Mouse (Mus musculus) cerebellum, adult 2 months (tissue): ENCODE measurements around the gene Dzip1.

Source experiments
- CTCF ChIP-seq: fragments of 200-500 bp; IDR thresholded peaks from 2 replicates; pipeline ENCODE4 v1.5.1; 2011; ENCODE audit warnings: low read depth, mild to moderate bottlenecking, control low read depth, low read length, moderate library complexity, borderline replicate concordance; ENCODE audit not compliant: insufficient read depth
- POLR2A ChIP-seq: fragments of 200-500 bp; IDR thresholded peaks from 2 replicates; pipeline ENCODE4 v1.6.1; 2011; ENCODE audit warnings: low read length, control low read depth, borderline replicate concordance; ENCODE audit not compliant: insufficient read depth

GRCm38 (mm10) chr14:118884250-118884556, 41.1 kb downstream of the Dzip1 start:
- no peak for TF ChIP-seq POLR2A
- TF ChIP-seq CTCF, result no peak
